Mouse (Mus musculus): ENCODE data around the gene Tmem126b. TPM values are rescaled to one million over a fixed set of nuclear protein-coding genes. Genes with fewer than 3 reads are reported as not detected.
A peak's percentile ranks its signal among the peaks of the same experiment; 100 is the strongest.

Tmem126b gene
- polyA plus RNA-seq (2015; fragmentation: Nextera tagmentation; extraction: Ambion mirVana) = 18.9 and 19.3 TPM in 2 replicates

GRCm38 (mm10) chr7:90475793-90476312, at the start of gene Tmem126b:
Tmem126b (minus strand) TSS chr7:90476001.
- Histone ChIP-seq H3K27me3 (ENCODE audit: control insufficient read depth, insufficient read depth, low read length) (no peaks in the 10 kb centered on the region), H3K4me3 (ENCODE audit: low read depth, low read length) (peak within 1 kb of the TSS; percentile 67), H3K9me3 (ENCODE audit: control insufficient read depth, low read length) (no peaks in the 10 kb centered on the region), H3K4me2 (replicated peaks; ENCODE audit: low read depth) (peak within 1 kb of the TSS; percentile 90), H3K36me3 (ENCODE audit: control insufficient read depth, insufficient read depth, low read length) (no peaks in the 10 kb centered on the region), H3K9ac (ENCODE audit: low read length) (peak within 1 kb of the TSS; percentile 75), H3K4me1 (replicated peaks; ENCODE audit: control insufficient read depth, insufficient read depth) (no peaks in the 10 kb centered on the region), H3K27ac (replicated peaks) (peak within 1 kb of the TSS; percentile 75)
- peak; percentile 99 for DNase-seq (ENCODE audit: low spot score)
- ATAC-seq (ENCODE audit: low FRiP score, low TSS enrichment) = peak; percentile 100
- TF ChIP-seq CTCF (IDR thresholded peaks at IDR 0.05; ENCODE audit: low read depth) = 0 out of 2 replicates have a peak, but pooled peaks have one; percentile 4
- no peak for TF ChIP-seq EP300 (optimal IDR thresholded peaks at IDR 0.05)
- WGBS = 0% methylated on average over 36 of the region's 36 CpGs

DNA sequence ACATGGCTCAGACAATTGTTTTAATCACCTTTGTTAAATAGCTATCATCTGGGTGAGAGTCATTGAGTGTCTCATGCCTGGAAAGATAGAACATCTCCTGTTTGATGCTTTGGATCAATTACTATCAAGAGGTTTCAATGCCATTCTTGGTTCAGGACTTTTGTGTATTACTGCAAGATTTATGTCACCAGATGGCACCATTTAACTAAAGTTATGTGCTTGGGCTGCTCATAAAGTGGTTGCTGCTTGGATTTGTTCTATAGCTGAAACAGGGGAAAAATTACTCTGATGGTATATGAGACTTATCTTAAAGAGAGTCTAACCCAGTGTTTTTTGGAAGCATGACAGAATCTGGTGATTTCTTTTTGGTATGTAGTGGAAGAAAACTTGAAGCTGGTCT, 36.5 kb upstream of the Tmem126b start:
- Histone ChIP-seq H3K4me2 (replicated peaks; ENCODE audit: low read depth) (no peak overlapping the region), H3K27ac (replicated peaks) (no peak overlapping the region), H3K9me3 (ENCODE audit: control insufficient read depth, low read length) (no peaks in the 10 kb centered on the region), H3K4me3 (ENCODE audit: low read depth, low read length) (no peak overlapping the region), H3K4me1 (replicated peaks; ENCODE audit: control insufficient read depth, insufficient read depth) (no peaks in the 10 kb centered on the region), H3K36me3 (ENCODE audit: control insufficient read depth, insufficient read depth, low read length) (no peaks in the 10 kb centered on the region), H3K9ac (ENCODE audit: low read length) (no peak overlapping the region), H3K27me3 (ENCODE audit: control insufficient read depth, insufficient read depth, low read length) (no peaks in the 10 kb centered on the region)
- TF ChIP-seq EP300 (optimal IDR thresholded peaks at IDR 0.05) = no peak
- TF ChIP-seq CTCF (IDR thresholded peaks at IDR 0.05; ENCODE audit: low read depth) = peak; percentile 69
- DNase-seq (ENCODE audit: low spot score) (no peak), ATAC-seq (ENCODE audit: low FRiP score, low TSS enrichment) (no peak)

DNA sequence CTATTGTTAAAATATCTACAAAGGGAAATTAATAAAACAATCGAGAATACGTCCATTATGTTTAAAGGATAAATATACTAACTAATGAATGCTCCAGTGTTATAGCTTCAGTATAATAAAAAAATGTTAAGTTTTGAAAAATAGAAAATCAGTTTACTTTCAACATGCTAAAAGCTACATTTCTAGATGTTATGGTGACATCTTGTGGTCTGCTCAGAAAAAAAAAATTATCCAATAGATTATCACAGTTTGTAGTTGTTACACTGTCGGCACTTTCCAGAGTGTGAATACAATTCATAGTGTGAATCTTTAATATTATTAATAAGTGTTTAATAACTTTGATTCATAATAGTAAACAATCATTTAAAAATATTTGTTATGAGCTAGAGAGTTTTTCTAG, 32.3 kb upstream of the Tmem126b start:
- no peak for DNase-seq (ENCODE audit: low spot score)
- Histone ChIP-seq H3K4me3 (ENCODE audit: low read depth, low read length) (no peak overlapping the region), H3K27me3 (ENCODE audit: control insufficient read depth, insufficient read depth, low read length) (no peaks in the 10 kb centered on the region), H3K9me3 (ENCODE audit: control insufficient read depth, low read length) (no peaks in the 10 kb centered on the region), H3K36me3 (ENCODE audit: control insufficient read depth, insufficient read depth, low read length) (no peaks in the 10 kb centered on the region), H3K9ac (ENCODE audit: low read length) (no peak overlapping the region), H3K27ac (replicated peaks) (no peak overlapping the region), H3K4me1 (replicated peaks; ENCODE audit: control insufficient read depth, insufficient read depth) (no peaks in the 10 kb centered on the region), H3K4me2 (replicated peaks; ENCODE audit: low read depth) (no peak overlapping the region)
- no peak for ATAC-seq (ENCODE audit: low FRiP score, low TSS enrichment)
- WGBS = 60% methylated on average over 3 of the region's 3 CpGs
- TF ChIP-seq CTCF (IDR thresholded peaks at IDR 0.05; ENCODE audit: low read depth) (peak; percentile 56), EP300 (optimal IDR thresholded peaks at IDR 0.05) (no peak)

DNA sequence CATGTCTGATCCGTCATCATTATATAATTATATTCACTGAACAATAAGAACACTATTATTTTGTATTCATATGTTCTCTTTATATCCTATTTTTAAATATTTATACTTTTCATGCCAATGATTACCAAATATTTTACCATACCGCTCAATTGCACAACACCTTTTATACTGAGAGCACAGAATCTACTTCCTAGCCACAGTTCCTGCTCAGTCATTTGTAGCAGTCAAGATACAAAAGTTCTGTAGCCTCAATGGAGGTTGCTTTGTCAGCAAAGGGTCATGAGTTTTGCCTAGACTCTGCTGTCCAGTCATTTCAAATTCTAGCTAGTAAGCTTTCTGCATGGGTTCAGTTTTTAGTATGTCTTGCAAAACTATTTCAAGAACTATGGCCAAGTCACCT, 6.8 kb upstream of the Tmem126b start:
- H3K27ac ChIP-seq (replicated peaks) = no peak overlapping the region
- H3K4me2 ChIP-seq (replicated peaks; ENCODE audit: low read depth) = no peak overlapping the region
- WGBS = 86% methylated on average over 2 of the region's 2 CpGs
- no peak for DNase-seq (ENCODE audit: low spot score)
- H3K4me3 ChIP-seq (ENCODE audit: low read depth, low read length) = no peak overlapping the region
- H3K9me3 ChIP-seq (ENCODE audit: control insufficient read depth, low read length) = no peaks in the 10 kb centered on the region
- H3K9ac ChIP-seq (ENCODE audit: low read length) = no peak overlapping the region
- TF ChIP-seq CTCF (IDR thresholded peaks at IDR 0.05; ENCODE audit: low read depth) (no peak), EP300 (optimal IDR thresholded peaks at IDR 0.05) (no peak)
- no peaks in the 10 kb centered on the region for H3K4me1 ChIP-seq (replicated peaks; ENCODE audit: control insufficient read depth, insufficient read depth)
- H3K36me3 ChIP-seq (ENCODE audit: control insufficient read depth, insufficient read depth, low read length) = no peaks in the 10 kb centered on the region
- no peak for ATAC-seq (ENCODE audit: low FRiP score, low TSS enrichment)
- no peaks in the 10 kb centered on the region for H3K27me3 ChIP-seq (ENCODE audit: control insufficient read depth, insufficient read depth, low read length)

DNA sequence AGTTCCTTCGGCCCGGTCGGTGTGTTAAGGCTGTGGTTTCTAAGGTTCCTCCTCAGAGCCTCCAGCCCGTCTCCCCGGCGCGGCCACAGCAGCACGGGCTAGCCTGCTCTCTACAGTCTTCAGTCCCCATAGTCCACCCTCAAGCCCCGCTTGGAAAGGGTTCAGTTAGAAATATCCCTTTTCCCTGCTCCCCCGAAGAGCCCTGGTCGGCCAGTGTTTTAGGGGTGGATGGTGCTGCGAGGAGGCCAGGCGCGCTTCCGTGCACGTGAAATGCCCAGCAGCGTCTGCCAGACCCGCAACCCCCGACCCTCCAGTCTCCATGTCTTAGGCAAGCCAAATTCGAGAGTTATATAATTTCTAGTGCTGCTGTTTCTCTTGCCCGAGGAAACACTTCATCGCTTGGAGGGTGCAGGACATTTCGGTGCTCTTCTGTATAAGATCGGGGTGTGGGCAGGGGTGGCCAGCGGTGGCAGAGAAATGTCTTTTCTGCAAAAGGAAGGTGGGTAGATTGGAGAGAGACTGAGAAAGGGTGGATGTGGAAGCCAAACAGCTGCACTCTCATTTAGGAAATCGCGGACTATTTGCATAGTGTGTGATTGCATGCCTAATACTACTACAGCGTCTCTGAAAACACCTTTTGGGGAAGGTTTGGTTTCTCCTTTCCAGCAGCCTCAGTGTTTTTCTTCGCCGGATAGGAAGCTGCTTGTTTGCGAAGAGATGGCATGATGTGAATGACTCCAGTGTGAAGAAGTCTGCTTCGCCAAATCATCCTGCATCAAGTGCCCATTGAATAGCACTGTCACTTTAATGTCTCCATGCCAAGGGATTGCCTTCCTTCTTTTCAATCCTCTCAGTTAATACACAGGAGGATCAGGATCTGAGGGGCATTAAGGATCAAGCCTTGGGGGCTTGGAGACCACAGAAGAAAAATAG, 778 bp upstream of the Tmem126b start, which contains the start of gene Dlg2:
TSS of gene Dlg2 (plus strand) at position 360 of the 933 bp plus-strand sequence.
- ATAC-seq (ENCODE audit: low FRiP score, low TSS enrichment) = no peak
- H3K4me1 ChIP-seq (replicated peaks; ENCODE audit: control insufficient read depth, insufficient read depth) = no peaks in the 10 kb centered on the region
- H3K27ac ChIP-seq (replicated peaks) = peak within 1 kb of the TSS; percentile 75

DNA sequence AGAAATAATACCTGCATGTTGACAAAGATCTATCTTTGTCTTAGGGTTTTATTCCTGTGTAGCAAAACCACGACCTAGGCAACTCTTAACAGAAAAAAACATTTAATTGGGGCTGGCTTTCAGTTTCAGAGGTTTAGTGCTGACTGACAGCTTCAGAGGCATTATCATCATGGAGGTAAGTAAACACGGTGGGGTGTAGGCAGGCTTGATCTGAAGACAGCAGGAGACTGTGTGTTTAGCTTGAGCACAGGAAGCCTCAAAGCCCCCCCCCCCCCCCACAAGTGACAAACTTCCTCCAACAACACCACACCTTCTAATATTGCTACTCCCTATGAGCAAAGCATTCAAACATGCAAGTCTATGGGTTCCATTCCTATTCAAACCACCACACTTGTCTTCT, 2.3 kb downstream of the Tmem126b start:
- Histone ChIP-seq H3K4me1 (replicated peaks; ENCODE audit: control insufficient read depth, insufficient read depth) (no peaks in the 10 kb centered on the region), H3K4me3 (ENCODE audit: low read depth, low read length) (no peak overlapping the region)

More for the DNA sequence above, 778 bp upstream of the Tmem126b start, which contains the start of gene Dlg2:
- H3K9ac ChIP-seq (ENCODE audit: low read length) = peak within 1 kb of the TSS; percentile 75
- H3K27me3 ChIP-seq (ENCODE audit: control insufficient read depth, insufficient read depth, low read length) = no peaks in the 10 kb centered on the region
- DNase-seq (ENCODE audit: low spot score) = no peak
- no peak for TF ChIP-seq EP300 (optimal IDR thresholded peaks at IDR 0.05)
- TF ChIP-seq CTCF (IDR thresholded peaks at IDR 0.05; ENCODE audit: low read depth) = no peak
- H3K36me3 ChIP-seq (ENCODE audit: control insufficient read depth, insufficient read depth, low read length) = no peaks in the 10 kb centered on the region
- H3K9me3 ChIP-seq (ENCODE audit: control insufficient read depth, low read length) = no peaks in the 10 kb centered on the region
- H3K4me3 ChIP-seq (ENCODE audit: low read depth, low read length) = peak within 1 kb of the TSS; percentile 67
- 1% methylated on average over 32 of the region's 32 CpGs for whole genome bisulfite sequencing
- H3K4me2 ChIP-seq (replicated peaks; ENCODE audit: low read depth) = peak within 1 kb of the TSS; percentile 90

More for the DNA sequence above, 2.3 kb downstream of the Tmem126b start:
- Histone ChIP-seq H3K36me3 (ENCODE audit: control insufficient read depth, insufficient read depth, low read length) (no peaks in the 10 kb centered on the region; the same call in none of the 2 replicates), H3K27ac (replicated peaks) (no peak overlapping the region), H3K4me2 (replicated peaks; ENCODE audit: low read depth) (no peak overlapping the region), H3K9me3 (ENCODE audit: control insufficient read depth, low read length) (no peaks in the 10 kb centered on the region), H3K9ac (ENCODE audit: low read length) (no peak overlapping the region), H3K27me3 (ENCODE audit: control insufficient read depth, insufficient read depth, low read length) (no peaks in the 10 kb centered on the region)
- WGBS = 52% methylated on average over 2 of the region's 2 CpGs
- ATAC-seq (ENCODE audit: low FRiP score, low TSS enrichment) (no peak), DNase-seq (ENCODE audit: low spot score) (no peak)
- no peak for TF ChIP-seq EP300 (optimal IDR thresholded peaks at IDR 0.05)
- TF ChIP-seq CTCF (IDR thresholded peaks at IDR 0.05; ENCODE audit: low read depth) = no peak
